Mouse (Mus musculus) forebrain, embryonic 14.5 days (tissue): ENCODE measurements around the gene Plxna2. TPM values are rescaled to one million over a fixed set of nuclear protein-coding genes. Genes with fewer than 3 reads are reported as not detected.

Experiments used
- ATAC-seq: fragments of 200-750 bp; cut with Nextera tagmentation; 2 replicates; pipeline ENCODE4 v1.8.0; 2017; ENCODE audit warnings: mild to moderate bottlenecking, moderate library complexity
- DNase-seq: peaks from one replicate; pipeline ENCODE4 v3.0.0-alpha.2; 2015; ENCODE audit warnings: low spot score
- H3K27ac ChIP-seq: fragments of 300-500 bp; sonication (generic); 2 replicates; pipeline ENCODE4 v1.5.1; 2014; ENCODE audit warnings: low read depth, mild to moderate bottlenecking, control low read depth, low read length, moderate library complexity
- H3K27me3 ChIP-seq: fragments of 300-500 bp; sonication (generic); replicated peaks from 2 replicates; pipeline ENCODE4 v1.6.1; 2014; ENCODE audit warnings: low read length, control low read depth, mixed read lengths; ENCODE audit not compliant: control insufficient read depth, insufficient read depth
- H3K36me3 ChIP-seq: fragments of 300-500 bp; sonication (generic); 2 replicates; pipeline ENCODE4 v1.6.1; 2014; ENCODE audit warnings: low read length, control low read depth; ENCODE audit not compliant: control insufficient read depth, insufficient read depth
- H3K4me1 ChIP-seq: fragments of 300-500 bp; sonication (generic); 2 replicates; pipeline ENCODE4 v1.6.1; 2014; ENCODE audit warnings: antibody characterized with exemption, low read length, control low read depth; ENCODE audit not compliant: control insufficient read depth, insufficient read depth
- H3K4me2 ChIP-seq: fragments of 300-500 bp; sonication (generic); 2 replicates; pipeline ENCODE4 v1.6.1; 2014; ENCODE audit warnings: mild to moderate bottlenecking, control low read depth, low read length
- H3K4me3 ChIP-seq: fragments of 300-500 bp; sonication (generic); 2 replicates; pipeline ENCODE4 v1.5.1; 2014; ENCODE audit warnings: low read depth, low read length, control low read depth
- H3K9ac ChIP-seq: fragments of 300-500 bp; sonication (generic); 2 replicates; pipeline ENCODE4 v1.6.1; 2014; ENCODE audit warnings: mild to moderate bottlenecking, low read length, control low read depth, moderate library complexity
- H3K9me3 ChIP-seq: fragments of 300-500 bp; sonication (generic); replicated peaks from 2 replicates; pipeline ENCODE4 v1.6.1; 2016; ENCODE audit warnings: low read length, control low read depth, mixed read lengths; ENCODE audit not compliant: control insufficient read depth
- WGBS: fragments of 180-500 bp; shearing (Covaris S2); extraction: QIAGEN DNeasy Blood & Tissue Kit; methylation state at CpG from one replicate; pipeline ENCODE4 v1.1.7; 2014; 5-methylcytosine and 5-hydroxymethylcytosine counted together
- polyA plus RNA-seq: library from polyadenylated mRNA; unstranded; fragments of >200 nt; fragmentation: Nextera tagmentation; extraction: Ambion mirVana; gene quantifications from 2 replicates; pipeline ENCODE4 v1.2.1, GENCODE M21; 2014

Gene Plxna2
- polyA plus RNA-seq, 1 experiment from 2014 or later, result 54.7 TPM

GRCm38 (mm10) chr1:194721260-194721659 is 103.2 kb downstream of the Plxna2 start:
- Histone ChIP-seq H3K36me3 (peaks cover 14% of the 10 kb centered on the region), H3K4me1 (peaks cover 24% of the 10 kb centered on the region), H3K27me3 (no peaks in the 10 kb centered on the region), H3K4me2 (no peak overlapping the region), H3K4me3 (no peak overlapping the region), H3K9ac (no peak overlapping the region; the same call in 1 of the 2 replicates), H3K27ac (peak overlapping the region; percentile 82), H3K9me3 (no peaks in the 10 kb centered on the region)
- WGBS, result 23% methylated on average over 2 of the region's 2 CpGs
- ATAC-seq (peak; percentile 80), DNase-seq (peak; percentile 60)

GRCm38 (mm10) chr1:194722329-194722728 is 104.3 kb downstream of the Plxna2 start:
- Histone ChIP-seq H3K4me2 (no peak overlapping the region), H3K4me1 (peaks cover 24% of the 10 kb centered on the region), H3K27me3 (no peaks in the 10 kb centered on the region), H3K36me3 (peaks cover 16% of the 10 kb centered on the region), H3K4me3 (no peak overlapping the region), H3K9ac (no peak overlapping the region), H3K27ac (peak overlapping the region; percentile 82), H3K9me3 (no peaks in the 10 kb centered on the region)
- DNase-seq (peak; percentile 72), ATAC-seq (no peak)
- WGBS, result 20% methylated on average over 2 of the region's 2 CpGs

GRCm38 (mm10) chr1:194734836-194735235 is 116.8 kb downstream of the Plxna2 start:
- DNase-seq, result no peak

GRCm38 (mm10) chr1:194739894-194740293 is 121.9 kb downstream of the Plxna2 start:
- no peak overlapping the region for H3K27ac ChIP-seq
- no peak overlapping the region for H3K4me3 ChIP-seq
- DNase-seq (peak; percentile 48), ATAC-seq (peak; percentile 51)
- H3K36me3 ChIP-seq, result no peaks in the 10 kb centered on the region
- no peak overlapping the region for H3K4me2 ChIP-seq
- no peaks in the 10 kb centered on the region for H3K9me3 ChIP-seq
- no peaks in the 10 kb centered on the region for H3K27me3 ChIP-seq
- no peak overlapping the region for H3K9ac ChIP-seq
- H3K4me1 ChIP-seq, result peaks cover 29% of the 10 kb centered on the region

More at GRCm38 (mm10) chr1:194734836-194735235, 116.8 kb downstream of the Plxna2 start:
- WGBS, result 90% methylated on average over 2 of the region's 2 CpGs
- no peak overlapping the region for H3K4me2 ChIP-seq
- H3K27ac ChIP-seq, result no peak overlapping the region
- no peaks in the 10 kb centered on the region for H3K27me3 ChIP-seq
- H3K4me3 ChIP-seq, result no peak overlapping the region
- no peaks in the 10 kb centered on the region for H3K9me3 ChIP-seq
- H3K36me3 ChIP-seq, result peaks cover 6% of the 10 kb centered on the region
- H3K9ac ChIP-seq, result no peak overlapping the region
- peaks cover 8% of the 10 kb centered on the region; the same call in 1 of the 2 replicates for H3K4me1 ChIP-seq
- no peak for ATAC-seq

- H3K36me3 ChIP-seq, result peaks cover 10% of the 10 kb centered on the region
- H3K4me3 ChIP-seq, result no peak overlapping the region
- no peaks in the 10 kb centered on the region for H3K9me3 ChIP-seq
- no peak overlapping the region for H3K4me2 ChIP-seq
- peaks cover 55% of the 10 kb centered on the region for H3K4me1 ChIP-seq
- no peaks in the 10 kb centered on the region for H3K27me3 ChIP-seq
- H3K9ac ChIP-seq, result no peak overlapping the region
- ATAC-seq, result no peak
- peak overlapping the region; percentile 56 for H3K27ac ChIP-seq
- DNase-seq, result no peak
- WGBS, result 20% methylated on average over 2 of the region's 2 CpGs
Measured at GRCm38 (mm10) chr1:194742901-194743422, 124.9 kb downstream of the Plxna2 start.

- WGBS, result 58% methylated on average over 2 of the region's 2 CpGs
- DNase-seq, result no peak
- no peak overlapping the region for H3K9ac ChIP-seq
Measured at GRCm38 (mm10) chr1:194745177-194745934, 127.3 kb downstream of the Plxna2 start.

GRCm38 (mm10) chr1:194746332-194747249 is 128.6 kb downstream of the Plxna2 start:
- Histone ChIP-seq H3K27me3 (no peaks in the 10 kb centered on the region), H3K36me3 (peaks cover 33% of the 10 kb centered on the region), H3K4me1 (peaks cover 40% of the 10 kb centered on the region), H3K9me3 (no peaks in the 10 kb centered on the region), H3K9ac (no peak overlapping the region), H3K27ac (peak overlapping the region; percentile 70), H3K4me2 (no peak overlapping the region), H3K4me3 (no peak overlapping the region)
- ATAC-seq, result peak; percentile 93
- 7% methylated on average over 6 of the region's 6 CpGs for WGBS
- DNase-seq, result peak; percentile 97

More at GRCm38 (mm10) chr1:194745177-194745934, 127.3 kb downstream of the Plxna2 start:
- H3K27ac ChIP-seq, result peak overlapping the region; percentile 70; the same call in 1 of the 2 replicates
- H3K36me3 ChIP-seq, result peaks cover 21% of the 10 kb centered on the region
- no peak for ATAC-seq
- no peaks in the 10 kb centered on the region for H3K9me3 ChIP-seq
- peaks cover 43% of the 10 kb centered on the region for H3K4me1 ChIP-seq
- no peaks in the 10 kb centered on the region for H3K27me3 ChIP-seq
- no peak overlapping the region for H3K4me3 ChIP-seq
- no peak overlapping the region for H3K4me2 ChIP-seq

GRCm38 (mm10) chr1:194747258-194747657 is 129.2 kb downstream of the Plxna2 start:
- H3K27me3 ChIP-seq, result no peaks in the 10 kb centered on the region
- H3K27ac ChIP-seq, result peak overlapping the region; percentile 36; the same call in 1 of the 2 replicates
- H3K4me3 ChIP-seq, result no peak overlapping the region
- no peak for DNase-seq
- H3K4me2 ChIP-seq, result no peak overlapping the region
- peak; percentile 16 for ATAC-seq
- peaks cover 37% of the 10 kb centered on the region for H3K4me1 ChIP-seq
- H3K36me3 ChIP-seq, result peaks cover 38% of the 10 kb centered on the region
- H3K9me3 ChIP-seq, result no peaks in the 10 kb centered on the region
- no peak overlapping the region for H3K9ac ChIP-seq
